Mouse (Mus musculus): ENCODE data around the gene Acaca.
"Not testable (repeated sequence)": the region's sequence is repeated elsewhere in the genome, so short reads cannot be mapped to it uniquely, and the experiment has no call there.

The Acaca gene

GRCm38 (mm10) chr11:84340630-84341029, 211.2 kb downstream of the Acaca start:
- DNase-seq, result no peak

DNA sequence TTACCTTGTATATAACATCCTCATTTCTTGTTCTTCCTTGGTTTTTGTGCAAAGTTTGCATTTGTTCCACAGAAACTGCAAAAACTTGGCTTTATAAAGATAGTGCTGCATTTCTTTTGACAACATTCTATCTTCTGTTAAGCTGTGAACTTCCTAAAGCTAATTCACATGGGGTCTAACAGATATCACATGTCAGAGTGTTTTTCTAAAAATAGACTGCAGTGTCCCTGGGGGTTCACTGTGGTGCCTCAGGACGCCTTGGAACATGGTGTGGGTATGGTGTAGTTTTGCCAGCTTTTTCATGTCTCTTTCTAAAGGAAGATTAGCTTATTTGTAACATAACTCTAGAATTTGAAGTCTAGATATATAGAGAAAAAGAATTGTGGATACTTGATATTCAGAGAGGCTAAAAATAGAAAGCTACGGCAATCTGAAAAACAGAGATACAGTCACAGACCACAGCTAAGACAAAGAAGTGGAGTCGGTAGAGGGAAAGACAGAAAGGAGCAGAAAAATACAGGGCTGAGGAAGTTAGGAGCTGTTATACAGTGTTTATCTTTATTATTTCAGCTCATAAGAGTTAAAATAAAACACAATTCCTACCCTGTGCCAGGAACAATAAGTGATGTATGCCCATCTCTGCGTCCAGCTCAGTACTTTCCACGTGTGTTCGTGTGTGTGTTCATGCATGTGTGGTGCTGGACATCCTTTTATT, 215.2 kb downstream of the Acaca start:
- no peak for DNase-seq

DNA sequence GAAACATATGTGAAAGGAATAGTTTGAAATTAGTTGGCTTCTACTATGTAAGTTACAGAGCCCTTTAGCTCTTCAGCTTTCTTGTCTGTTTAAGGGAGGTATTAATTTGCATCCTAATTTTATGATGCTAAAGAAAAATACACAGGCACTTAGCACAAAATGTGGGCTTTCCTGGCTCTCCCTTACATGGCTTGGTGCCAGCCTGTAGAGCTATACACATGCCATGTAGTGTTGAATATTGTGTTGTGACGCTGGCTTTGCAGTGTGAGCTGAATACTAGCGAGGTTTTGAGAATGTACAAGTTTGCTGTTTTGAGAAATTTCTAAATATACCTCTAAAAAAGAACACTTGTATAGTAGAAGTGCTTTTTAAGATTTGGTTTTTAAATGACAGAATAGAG, 218.3 kb downstream of the Acaca start:
- peak; percentile 15 for DNase-seq

DNA sequence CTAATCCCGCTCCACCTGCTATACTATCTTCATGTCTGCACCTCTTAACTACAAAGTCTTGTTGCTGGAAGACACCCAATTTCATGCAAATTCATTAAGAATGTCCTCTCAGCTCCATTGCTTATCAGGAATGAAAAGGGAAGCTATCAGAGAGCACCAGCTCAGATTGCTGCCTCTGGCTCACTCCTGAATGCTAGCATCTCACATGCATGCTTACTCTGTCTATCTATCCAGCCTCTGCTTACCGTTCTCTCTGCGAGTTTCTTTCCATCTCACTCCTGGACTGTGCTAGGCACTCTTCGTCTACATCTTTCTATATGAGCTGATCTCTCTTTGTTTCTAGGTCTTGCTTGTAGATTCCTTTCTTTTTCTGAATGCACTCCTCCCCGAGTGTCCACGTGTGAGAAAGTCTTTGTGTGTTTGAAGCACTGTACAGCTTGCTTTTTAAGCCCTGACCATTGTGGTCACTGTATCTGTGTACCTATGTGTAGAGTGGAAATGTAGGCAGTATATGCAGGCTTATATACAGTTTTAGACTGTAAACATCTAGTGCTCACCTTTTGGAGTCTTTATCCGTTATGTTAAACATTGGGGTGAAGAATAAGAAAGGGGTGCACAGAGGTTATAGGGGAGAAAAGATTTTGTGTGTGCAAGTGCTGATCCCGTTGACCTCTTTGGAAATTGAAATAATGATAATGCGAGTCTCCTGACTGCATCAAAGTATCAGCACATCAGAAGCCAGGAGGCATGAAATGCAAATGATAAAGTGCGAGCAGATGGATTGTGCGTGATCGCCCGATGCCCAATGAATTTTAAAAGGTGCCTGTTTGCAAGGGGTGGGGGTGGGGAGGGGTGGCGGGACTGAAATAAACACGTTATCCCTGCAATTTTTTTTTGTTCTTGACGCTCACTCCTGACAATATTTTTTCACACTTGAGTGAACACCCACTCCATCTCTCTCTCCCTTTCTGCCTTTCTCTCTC, 219.7 kb downstream of the Acaca start:
- DNase-seq, result no peak

DNA sequence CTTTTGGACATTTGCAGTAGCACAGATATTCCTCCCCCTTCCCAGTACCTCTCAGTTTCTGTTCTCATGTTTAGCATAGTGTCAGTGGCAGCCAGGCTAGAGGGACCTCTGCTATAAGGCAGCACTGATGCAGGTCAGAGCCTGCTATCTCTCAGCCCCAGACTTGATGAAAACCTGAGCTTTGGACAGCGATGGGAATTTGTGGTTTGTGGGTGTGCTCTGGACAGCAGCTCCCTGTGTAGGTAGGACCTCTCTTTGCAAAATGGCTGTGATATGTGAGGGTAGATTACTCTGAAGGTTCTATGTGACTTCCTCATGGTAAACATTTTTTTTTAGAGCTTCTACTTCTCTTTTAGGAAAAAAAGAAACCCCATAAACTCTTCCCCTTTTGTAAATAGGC, 221.7 kb downstream of the Acaca start:
- no peak for DNase-seq

DNA sequence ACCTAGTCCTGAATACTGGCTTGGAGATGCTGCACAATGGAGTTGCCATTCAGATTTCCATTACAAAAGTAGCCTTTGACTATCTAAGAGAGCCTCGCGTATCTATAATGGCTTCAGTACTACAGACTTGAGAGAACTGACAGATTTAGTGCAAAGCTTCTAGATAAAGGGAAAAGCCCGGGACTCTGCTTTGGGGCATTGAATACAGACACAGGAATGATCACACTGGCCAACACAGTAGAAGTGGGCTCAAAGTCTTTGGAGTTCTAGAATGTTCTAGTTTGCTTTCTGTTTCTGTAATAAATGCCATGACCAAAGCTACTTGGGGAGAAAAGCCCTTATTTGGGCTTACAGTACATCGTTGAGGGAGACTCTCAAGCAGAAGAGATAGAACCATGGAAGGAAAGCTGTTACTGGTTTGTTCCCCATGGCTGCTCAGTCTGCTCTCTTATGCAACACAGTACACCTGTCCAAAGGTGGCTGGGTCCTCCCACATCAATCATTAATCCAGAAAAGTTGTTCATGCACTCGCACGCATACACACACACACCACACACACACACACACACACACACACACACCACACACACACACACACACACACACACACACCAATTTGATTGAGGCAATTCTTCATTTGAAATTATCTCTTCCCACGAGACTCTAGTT, 223.7 kb downstream of the Acaca start:
- no peak for DNase-seq

GRCm38 (mm10) chr11:84357304-84357703, 227.8 kb downstream of the Acaca start:
- no peak for DNase-seq

- no peak for DNase-seq
These were observed 228.3 kb downstream of the Acaca start for GRCm38 (mm10) chr11:84357771-84358170.

GRCm38 (mm10) chr11:84361551-84361950, 232.1 kb downstream of the Acaca start:
- DNase-seq, result no peak

DNA sequence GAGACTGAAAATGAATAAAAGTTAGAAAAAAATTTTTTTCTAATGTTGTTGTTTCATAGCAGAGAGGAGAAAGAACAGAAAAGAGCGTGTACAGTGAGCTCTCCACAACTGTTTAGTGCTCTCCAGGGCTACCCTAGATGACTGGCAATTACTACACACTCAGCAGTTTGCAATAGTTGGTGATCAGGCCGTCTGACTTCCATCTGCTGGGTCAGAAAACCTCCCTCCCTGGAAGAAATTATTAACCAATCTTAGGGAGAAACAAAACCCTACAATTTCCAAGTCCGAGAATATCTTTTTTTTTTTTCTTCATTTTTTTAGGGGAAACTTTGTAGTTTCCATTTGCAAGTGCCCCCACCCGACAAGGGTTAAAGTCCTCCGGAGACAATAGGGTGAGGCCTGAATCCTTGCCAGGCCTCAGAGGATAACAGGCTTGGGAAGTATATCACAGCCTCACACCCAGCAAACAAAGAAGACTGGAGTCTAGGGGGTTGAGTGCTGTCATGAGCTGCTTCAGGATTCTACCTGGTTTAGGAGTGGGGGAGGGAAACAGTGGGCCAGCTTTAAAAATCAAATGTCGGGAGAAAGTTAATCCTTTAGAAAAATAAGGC, 233.3 kb downstream of the Acaca start:
- DNase-seq, result no peak

GRCm38 (mm10) chr11:84365313-84365712, 235.8 kb downstream of the Acaca start:
- DNase-seq, result no peak

DNA sequence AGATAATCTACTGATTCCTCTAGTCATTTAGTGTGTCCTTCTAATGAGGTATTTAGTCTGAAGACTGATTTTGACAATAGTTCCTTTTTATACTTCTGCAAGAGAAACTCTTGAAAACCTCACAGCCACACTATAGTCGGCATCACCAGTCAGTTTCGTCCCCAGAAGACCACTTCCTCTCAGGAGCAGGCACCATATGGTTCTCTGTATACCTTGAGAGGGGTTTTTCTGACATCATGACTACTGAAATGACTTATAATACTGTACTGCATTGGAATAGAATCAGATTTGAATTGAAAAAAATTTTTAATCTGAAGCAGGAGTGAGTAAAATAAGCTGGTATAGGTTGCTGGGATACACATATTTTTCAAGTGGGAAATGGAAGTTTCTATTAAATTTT, 239.4 kb downstream of the Acaca start:
- DNase-seq, result no peak

DNA sequence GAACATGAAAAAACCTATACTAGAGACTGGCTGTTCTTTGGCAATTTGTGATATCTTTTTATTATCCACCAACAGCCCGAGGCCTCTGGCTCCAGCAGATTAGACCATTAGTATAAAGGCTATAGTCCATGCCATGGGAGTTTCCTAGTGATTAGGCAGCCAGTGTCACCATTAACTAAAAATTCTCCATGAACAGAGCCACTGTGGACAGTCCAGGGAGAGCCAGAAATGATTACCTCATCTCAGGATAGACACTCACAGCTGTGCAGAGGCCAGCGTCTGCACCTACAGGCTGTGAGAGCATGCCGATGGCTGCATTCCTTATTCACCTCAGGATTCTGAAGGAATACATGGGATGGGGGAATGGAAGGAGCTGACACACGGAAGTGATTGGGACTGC, 243.7 kb downstream of the Acaca start:
- DNase-seq, result no peak

DNA sequence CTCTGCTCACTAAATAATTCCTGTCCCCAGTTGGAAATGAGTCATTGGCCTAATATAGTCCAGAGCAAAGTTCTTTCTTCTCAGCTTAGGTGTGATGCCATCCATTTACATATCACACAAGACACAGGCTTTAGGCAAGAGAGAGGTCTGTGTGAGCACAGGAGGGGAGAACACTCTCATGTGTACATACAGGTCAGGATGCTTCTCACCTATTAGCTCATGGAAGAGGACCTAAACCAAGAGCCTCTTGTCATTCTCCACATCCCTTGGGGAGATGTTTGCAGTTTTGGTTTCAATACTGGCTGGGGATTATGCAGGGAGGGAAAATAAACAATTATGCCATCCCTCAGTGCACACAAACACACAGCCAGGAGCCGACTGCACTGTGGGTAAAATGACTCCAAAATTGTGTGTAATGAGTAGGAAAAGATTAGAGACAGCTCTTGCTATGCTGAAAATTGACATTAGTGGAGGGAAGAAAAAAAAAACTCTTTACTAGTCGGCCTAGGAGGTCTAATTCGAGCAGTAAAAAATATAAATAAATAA, 246.6 kb downstream of the Acaca start:
- DNase-seq, result no peak

GRCm38 (mm10) chr11:84376510-84377365, 247.3 kb downstream of the Acaca start:
- DNase-seq, result no peak

- no peak for DNase-seq
These were observed 253.0 kb downstream of the Acaca start for GRCm38 (mm10) chr11:84382450-84382849.

GRCm38 (mm10) chr11:84383891-84384290, 254.4 kb downstream of the Acaca start:
- no peak for DNase-seq

DNA sequence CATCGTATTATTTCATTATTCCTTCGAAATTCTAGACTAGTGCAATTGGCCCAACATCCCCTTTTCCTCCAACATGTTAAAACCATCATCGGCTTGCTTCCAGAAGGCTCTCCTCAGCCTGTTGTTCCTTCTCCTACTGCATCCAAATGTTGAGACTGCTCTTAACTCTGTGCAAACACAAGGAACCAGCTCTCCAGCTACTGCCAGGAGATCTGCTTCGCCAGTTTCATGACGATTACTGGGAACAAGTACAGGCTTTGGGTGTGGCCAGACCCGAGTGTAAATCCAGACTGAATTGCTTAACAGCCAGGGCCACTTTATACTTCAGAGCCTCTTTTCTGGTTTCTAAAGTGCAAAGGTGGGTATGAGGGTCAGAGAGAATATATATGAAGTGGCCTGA, 259.9 kb downstream of the Acaca start:
- DNase-seq, result no peak

GRCm38 (mm10) chr11:84391126-84391525, 261.7 kb downstream of the Acaca start:
- no peak for DNase-seq

GRCm38 (mm10) chr11:84392066-84392465, 262.6 kb downstream of the Acaca start:
- not testable (repeated sequence) for DNase-seq

GRCm38 (mm10) chr11:84393571-84393970, 264.1 kb downstream of the Acaca start:
- DNase-seq, result no peak

GRCm38 (mm10) chr11:84395010-84395409, 265.5 kb downstream of the Acaca start:
- DNase-seq, result no peak

Measured in right cerebral cortex, adult 18-20 months (tissue).